Comparison of ENCODE assay signal across 15 mouse cellular contexts in genomic region chr6:32872805-32873204, GRCm38 (mm10).
"Had no signal": no experiment of that assay in that cellular context is flagged by ENCODE, and none has a peak within 500 bp of the region (broad histone marks: within the 10 kb centered on the region; RNA-seq: fewer than 3 reads in every experiment).

No protein-coding gene starts in this region.

- H3K27ac ChIP-seq: layer of hippocampus, adult 2 months; limb, embryonic 10.5 days; limb, embryonic 13.5 days; liver, embryonic 12.5 days; liver, embryonic 15.5 days; macrophage; midbrain, embryonic 13.5 days had no signal

- H3K4me1 ChIP-seq: limb, embryonic 10.5 days; limb, embryonic 13.5 days; liver, embryonic 12.5 days had no signal

- ATAC-seq: hindbrain, embryonic 16.5 days; intestine, embryonic 16.5 days; liver, embryonic 12.5 days; midbrain, embryonic 13.5 days had no signal

- H3K4me2 ChIP-seq: limb, embryonic 13.5 days; liver, embryonic 12.5 days; liver, embryonic 15.5 days; midbrain, embryonic 13.5 days had no signal

- H3K27me3 ChIP-seq: limb, embryonic 13.5 days; liver, embryonic 12.5 days; liver, embryonic 15.5 days; midbrain, embryonic 13.5 days had no signal

- H3K9me3 ChIP-seq: limb, embryonic 10.5 days; limb, embryonic 13.5 days; liver, embryonic 12.5 days; liver, embryonic 15.5 days; midbrain, embryonic 13.5 days had no signal

- DNase-seq: kidney, adult 8-10 months; kidney, postnatal 14 days; layer of hippocampus, adult 9-11 months; liver; thymus, adult 18-20 months; thymus, postnatal 36 days had no signal

- H3K9ac ChIP-seq: limb, embryonic 13.5 days; liver, embryonic 12.5 days; liver, embryonic 15.5 days; midbrain, embryonic 13.5 days had no signal

- H3K4me3 ChIP-seq: layer of hippocampus, adult 2 months; limb, embryonic 10.5 days; limb, embryonic 13.5 days; liver, embryonic 12.5 days; liver, embryonic 15.5 days; midbrain, embryonic 13.5 days had no signal
